In genomic region chr15:6391886-6392285, GRCm38 (mm10) we compare ENCODE assay signal across 44 mouse cellular contexts. TPM values are rescaled to one million over a fixed set of nuclear protein-coding genes. Genes with fewer than 3 reads are reported as not detected.
"Had no signal": no experiment of that assay in that cellular context is flagged by ENCODE, and none has a peak within 500 bp of the region (broad histone marks: within the 10 kb centered on the region; RNA-seq: fewer than 3 reads in every experiment).

No protein-coding gene starts in this region.

- H3K27me3 ChIP-seq: limb, embryonic 12.5 days; limb, embryonic 13.5 days; limb, embryonic 15.5 days; lung, embryonic 15.5 days; midbrain, embryonic 15.5 days; neural tube, embryonic 12.5 days had no signal

- H3K4me3 ChIP-seq: limb, embryonic 10.5 days; limb, embryonic 12.5 days; limb, embryonic 13.5 days; limb, embryonic 15.5 days; liver, embryonic 12.5 days; liver, embryonic 13.5 days; liver, embryonic 15.5 days; lung, embryonic 15.5 days; megakaryocyte, embryonic 14.5 days; midbrain, embryonic 10.5 days; midbrain, embryonic 12.5 days; midbrain, embryonic 13.5 days; midbrain, embryonic 15.5 days; myocyte; neural tube, embryonic 12.5 days had no signal

- H3K27ac ChIP-seq: limb, embryonic 10.5 days; limb, embryonic 12.5 days; limb, embryonic 13.5 days; liver, embryonic 12.5 days; liver, embryonic 13.5 days; liver, embryonic 14.5 days; liver, embryonic 15.5 days; lung, embryonic 15.5 days; midbrain, embryonic 10.5 days; midbrain, embryonic 12.5 days; midbrain, embryonic 13.5 days; midbrain, embryonic 15.5 days; neural tube, embryonic 12.5 days had no signal

- H3K9me3 ChIP-seq: limb, embryonic 10.5 days; limb, embryonic 12.5 days; limb, embryonic 13.5 days; limb, embryonic 15.5 days; liver, embryonic 12.5 days; liver, embryonic 13.5 days; liver, embryonic 15.5 days; lung, embryonic 15.5 days; megakaryocyte, embryonic 14.5 days; midbrain, embryonic 10.5 days; midbrain, embryonic 12.5 days; midbrain, embryonic 13.5 days; midbrain, embryonic 15.5 days; neural tube, embryonic 12.5 days had no signal

- ATAC-seq: liver, embryonic 12.5 days; liver, postnatal 0 days; lung, postnatal 0 days; midbrain, embryonic 13.5 days; midbrain, embryonic 15.5 days; midbrain, embryonic 16.5 days had no signal

- H3K4me1 ChIP-seq: liver, embryonic 12.5 days; liver, embryonic 13.5 days; liver, embryonic 15.5 days had no signal

- H3K36me3 ChIP-seq: liver, embryonic 12.5 days; liver, embryonic 13.5 days; liver, embryonic 15.5 days; lung, embryonic 15.5 days; midbrain, embryonic 10.5 days; midbrain, embryonic 12.5 days; midbrain, embryonic 13.5 days; midbrain, embryonic 15.5 days; neural tube, embryonic 12.5 days had no signal

- H3K4me2 ChIP-seq: limb, embryonic 12.5 days; limb, embryonic 13.5 days; liver, embryonic 11.5 days; liver, embryonic 12.5 days; liver, embryonic 13.5 days; liver, embryonic 15.5 days; lung, embryonic 14.5 days; lung, embryonic 15.5 days; midbrain, embryonic 11.5 days; midbrain, embryonic 12.5 days; midbrain, embryonic 13.5 days; midbrain, embryonic 15.5 days; neural tube, embryonic 12.5 days had no signal

- DNase-seq: left cerebral cortex, postnatal 4 days; liver; liver, embryonic 13.5 days; liver, postnatal 0 days; lung, adult 18-20 months; lung, adult 2 months; lung, embryonic 14.5 days; lung, postnatal 10 days; lung, postnatal 14 days; lung, postnatal 36 days; lung, postnatal 4 days; midbrain, embryonic 14.5 days had no signal

- H3K9ac ChIP-seq: limb, embryonic 12.5 days; limb, embryonic 13.5 days; limb, embryonic 15.5 days; liver, embryonic 12.5 days; liver, embryonic 13.5 days; liver, embryonic 14.5 days; liver, embryonic 15.5 days; liver, postnatal 0 days; lung, embryonic 14.5 days; lung, embryonic 15.5 days; midbrain, embryonic 12.5 days; midbrain, embryonic 13.5 days; midbrain, embryonic 15.5 days; neural tube, embryonic 12.5 days had no signal

RNA-seq across cellular contexts. Expression of gene C9, which starts 53.2 kb away (rescaled TPM):
- total RNA-seq: left cerebral cortex, adult 8-10 months; left cerebral cortex, postnatal 10 days; left cerebral cortex, postnatal 14 days; left cerebral cortex, postnatal 25 days; left cerebral cortex, postnatal 36 days; left cerebral cortex, postnatal 4 days; megakaryocyte progenitor cell, adult 5-6 weeks; megakaryocyte, adult 5-6 weeks; megakaryocyte-erythroid progenitor cell, adult 5-6 weeks; midbrain, postnatal 0 days; monocyte, adult 5-6 weeks had no signal
- polyA plus RNA-seq: limb, embryonic 10.5 days; limb, embryonic 11.5 days; limb, embryonic 12.5 days; limb, embryonic 13.5 days; limb, embryonic 15.5 days; lung, adult 2 months; lung, embryonic 14.5 days; lung, embryonic 15.5 days; lung, embryonic 16.5 days; lung, postnatal 0 days; midbrain, embryonic 10.5 days; midbrain, embryonic 11.5 days; midbrain, embryonic 13.5 days; midbrain, embryonic 14.5 days; midbrain, embryonic 15.5 days; midbrain, embryonic 16.5 days; midbrain, postnatal 0 days; myocyte; neural tube, embryonic 11.5 days; neural tube, embryonic 12.5 days had no signal
